Mouse (Mus musculus) hindbrain, embryonic 13.5 days (tissue): Measurements from ENCODE around the gene Hid1. TPM values are rescaled to one million over a fixed set of nuclear protein-coding genes. Genes with fewer than 3 reads are reported as not detected.

Experiments used
- ATAC-seq: fragments of 200-750 bp; cut with Nextera tagmentation; 2 replicates; pipeline ENCODE4 v1.8.0; 2017; ENCODE audit warnings: moderate TSS enrichment; ENCODE audit not compliant: low FRiP score
- H3K27ac ChIP-seq: fragments of 300-500 bp; sonication (generic); 2 replicates; pipeline ENCODE4 v1.5.1; 2015; ENCODE audit warnings: inconsistent platforms, mild to moderate bottlenecking, moderate library complexity
- H3K27me3 ChIP-seq: fragments of 300-500 bp; sonication (generic); 2 replicates; pipeline ENCODE4 v1.6.1; 2015; ENCODE audit warnings: mild to moderate bottlenecking, inconsistent platforms
- H3K36me3 ChIP-seq: fragments of 300-500 bp; sonication (generic); 2 replicates; pipeline ENCODE4 v1.6.1; 2015; ENCODE audit warnings: mild to moderate bottlenecking, inconsistent platforms
- H3K4me1 ChIP-seq: fragments of 300-500 bp; sonication (generic); replicated peaks from 2 replicates; pipeline ENCODE4 v1.6.1; 2015; ENCODE audit warnings: inconsistent platforms
- H3K4me2 ChIP-seq: fragments of 300-500 bp; sonication (generic); 2 replicates; pipeline ENCODE4 v1.6.1; 2015; ENCODE audit warnings: inconsistent platforms, mild to moderate bottlenecking, moderate library complexity
- H3K4me3 ChIP-seq: fragments of 300-500 bp; sonication (generic); 2 replicates; pipeline ENCODE4 v1.5.1; 2015; ENCODE audit warnings: mild to moderate bottlenecking, inconsistent platforms
- H3K9ac ChIP-seq: fragments of 300-500 bp; sonication (generic); 2 replicates; pipeline ENCODE4 v1.6.1; 2015; ENCODE audit warnings: mild to moderate bottlenecking, inconsistent platforms
- H3K9me3 ChIP-seq: fragments of 300-500 bp; sonication (generic); 2 replicates; pipeline ENCODE4 v1.6.1; 2016; ENCODE audit warnings: inconsistent platforms
- WGBS: fragments of 180-500 bp; shearing (Covaris S2); methylation state at CpG from one replicate; pipeline ENCODE4 v1.1.7; 2015; 5-methylcytosine and 5-hydroxymethylcytosine counted together
- polyA plus RNA-seq: library from polyadenylated mRNA; unstranded; fragments of >200 nt; fragmentation: Nextera tagmentation; extraction: Ambion mirVana; gene quantifications from 2 replicates; pipeline ENCODE4 v1.2.1, GENCODE M21; 2015

Hid1 gene
- polyA plus RNA-seq, 1 experiment from 2014 or later, result 42.9 TPM

GRCm38 (mm10) chr11:115323354-115323753, 44.2 kb downstream of the Hid1 start:
- no peaks in the 10 kb centered on the region for H3K36me3 ChIP-seq
- H3K4me3 ChIP-seq, result no peak overlapping the region; the same call in 1 of the 2 replicates
- H3K9me3 ChIP-seq, result no peaks in the 10 kb centered on the region
- WGBS, result 14% methylated on average over 32 of the region's 32 CpGs
- H3K27ac ChIP-seq, result no peak overlapping the region
- H3K27me3 ChIP-seq, result peaks cover 90% of the 10 kb centered on the region
- no peak for ATAC-seq
- H3K4me1 ChIP-seq, result peaks cover 41% of the 10 kb centered on the region
- peak overlapping the region; percentile 32; the same call in 1 of the 2 replicates for H3K4me2 ChIP-seq
- peak overlapping the region; percentile 35; the same call in 1 of the 2 replicates for H3K9ac ChIP-seq

GRCm38 (mm10) chr11:115321906-115322693, 45.5 kb downstream of the Hid1 start, which contains the start of gene Ush1g:
Gene Ush1g, minus strand, starts transcription at chr11:115322041.
- Histone ChIP-seq H3K27ac (no peak within 1 kb of the TSS), H3K4me1 (peaks cover 46% of the 10 kb centered on the region), H3K4me3 (peak within 1 kb of the TSS; percentile 20; the same call in 1 of the 2 replicates), H3K27me3 (peaks cover 93% of the 10 kb centered on the region), H3K9me3 (no peaks in the 10 kb centered on the region), H3K36me3 (no peaks in the 10 kb centered on the region), H3K9ac (0 out of 2 replicates have a peak within 1 kb of the TSS, but pooled peaks have one; percentile 13), H3K4me2 (peak within 1 kb of the TSS; percentile 30)
- WGBS, result 3% methylated on average over 35 of the region's 35 CpGs
- peak; percentile 25; the same call in 1 of the 2 replicates for ATAC-seq

- Histone ChIP-seq H3K4me1 (peaks cover 46% of the 10 kb centered on the region), H3K4me3 (no peak overlapping the region), H3K36me3 (no peaks in the 10 kb centered on the region), H3K4me2 (no peak overlapping the region), H3K27me3 (peaks cover 100% of the 10 kb centered on the region), H3K9me3 (no peaks in the 10 kb centered on the region), H3K9ac (no peak overlapping the region), H3K27ac (no peak overlapping the region)
- no peak for ATAC-seq
- 4% methylated on average over 18 of the region's 18 CpGs for WGBS
Measured at GRCm38 (mm10) chr11:115319704-115320383, 47.7 kb downstream of the Hid1 start.

GRCm38 (mm10) chr11:115318245-115319027, 49.1 kb downstream of the Hid1 start:
- ATAC-seq, result no peak
- Histone ChIP-seq H3K9me3 (no peaks in the 10 kb centered on the region), H3K4me1 (peaks cover 43% of the 10 kb centered on the region), H3K36me3 (no peaks in the 10 kb centered on the region), H3K4me2 (peak overlapping the region; percentile 19), H3K27me3 (peaks cover 99% of the 10 kb centered on the region), H3K4me3 (peak overlapping the region; percentile 4; the same call in 1 of the 2 replicates), H3K9ac (peak overlapping the region; percentile 43; the same call in 1 of the 2 replicates), H3K27ac (no peak overlapping the region)
- 4% methylated on average over 63 of the region's 63 CpGs for WGBS

GRCm38 (mm10) chr11:115317204-115317603, 50.4 kb downstream of the Hid1 start:
- Histone ChIP-seq H3K36me3 (no peaks in the 10 kb centered on the region), H3K27ac (no peak overlapping the region), H3K9ac (no peak overlapping the region), H3K4me1 (peaks cover 31% of the 10 kb centered on the region), H3K9me3 (no peaks in the 10 kb centered on the region), H3K27me3 (peaks cover 99% of the 10 kb centered on the region), H3K4me3 (no peak overlapping the region), H3K4me2 (no peak overlapping the region)
- no peak for ATAC-seq
- WGBS, result 68% methylated on average over 7 of the region's 7 CpGs

- no peak for ATAC-seq
- H3K36me3 ChIP-seq, result no peaks in the 10 kb centered on the region
- no peak overlapping the region for H3K4me2 ChIP-seq
- no peak overlapping the region for H3K9ac ChIP-seq
- peaks cover 12% of the 10 kb centered on the region for H3K4me1 ChIP-seq
- peaks cover 75% of the 10 kb centered on the region for H3K27me3 ChIP-seq
- no peaks in the 10 kb centered on the region for H3K9me3 ChIP-seq
- 46% methylated on average over 2 of the region's 2 CpGs for WGBS
- no peak overlapping the region for H3K4me3 ChIP-seq
- H3K27ac ChIP-seq, result no peak overlapping the region
Measured at GRCm38 (mm10) chr11:115314249-115314648, 53.3 kb downstream of the Hid1 start.

- WGBS, result 67% methylated on average over 1 of the region's 1 CpGs
- no peaks in the 10 kb centered on the region for H3K9me3 ChIP-seq
- peaks cover 9% of the 10 kb centered on the region for H3K4me1 ChIP-seq
Measured at GRCm38 (mm10) chr11:115308781-115309180, 58.8 kb downstream of the Hid1 start.

GRCm38 (mm10) chr11:115306863-115307262, 60.7 kb downstream of the Hid1 start, which contains the start of gene Otop2:
Gene Otop2, plus strand, starts transcription at chr11:115307163.
- Histone ChIP-seq H3K4me3 (no peak within 1 kb of the TSS), H3K36me3 (no peaks in the 10 kb centered on the region), H3K27me3 (peaks cover 13% of the 10 kb centered on the region), H3K4me1 (peaks cover 9% of the 10 kb centered on the region), H3K4me2 (no peak within 1 kb of the TSS), H3K9me3 (no peaks in the 10 kb centered on the region), H3K27ac (no peak within 1 kb of the TSS), H3K9ac (peak within 1 kb of the TSS; percentile 43; the same call in 1 of the 2 replicates)
- 17% methylated on average over 8 of the region's 8 CpGs for WGBS
- no peak for ATAC-seq

More at GRCm38 (mm10) chr11:115308781-115309180, 58.8 kb downstream of the Hid1 start:
- Histone ChIP-seq H3K27ac (no peak overlapping the region), H3K27me3 (peaks cover 32% of the 10 kb centered on the region), H3K36me3 (no peaks in the 10 kb centered on the region), H3K4me3 (no peak overlapping the region), H3K9ac (no peak overlapping the region), H3K4me2 (no peak overlapping the region)
- no peak for ATAC-seq

GRCm38 (mm10) chr11:115303167-115303566, 64.4 kb downstream of the Hid1 start:
- 81% methylated on average over 8 of the region's 8 CpGs for WGBS
- no peak for ATAC-seq
- no peak overlapping the region for H3K9ac ChIP-seq
- H3K27me3 ChIP-seq, result peaks cover 22% of the 10 kb centered on the region
- H3K9me3 ChIP-seq, result no peaks in the 10 kb centered on the region; the same call in 1 of the 2 replicates
- H3K27ac ChIP-seq, result no peak overlapping the region
- H3K4me2 ChIP-seq, result no peak overlapping the region
- peaks cover 9% of the 10 kb centered on the region for H3K4me1 ChIP-seq
- H3K4me3 ChIP-seq, result no peak overlapping the region
- H3K36me3 ChIP-seq, result no peaks in the 10 kb centered on the region

- H3K4me1 ChIP-seq, result peaks cover 13% of the 10 kb centered on the region
Measured at GRCm38 (mm10) chr11:115301351-115301750, 66.2 kb downstream of the Hid1 start.

GRCm38 (mm10) chr11:115300745-115301144, 66.8 kb downstream of the Hid1 start:
- Histone ChIP-seq H3K9ac (no peak overlapping the region), H3K27ac (no peak overlapping the region), H3K4me3 (no peak overlapping the region), H3K27me3 (peaks cover 30% of the 10 kb centered on the region), H3K4me2 (no peak overlapping the region), H3K36me3 (no peaks in the 10 kb centered on the region), H3K4me1 (peaks cover 14% of the 10 kb centered on the region), H3K9me3 (no peaks in the 10 kb centered on the region; the same call in 1 of the 2 replicates)
- no peak for ATAC-seq
- 85% methylated on average over 4 of the region's 4 CpGs for WGBS

More at GRCm38 (mm10) chr11:115301351-115301750, 66.2 kb downstream of the Hid1 start:
- ATAC-seq, result no peak
- no peak overlapping the region for H3K4me3 ChIP-seq
- no peaks in the 10 kb centered on the region; the same call in 1 of the 2 replicates for H3K9me3 ChIP-seq
- H3K9ac ChIP-seq, result no peak overlapping the region
- no peaks in the 10 kb centered on the region for H3K36me3 ChIP-seq
- H3K4me2 ChIP-seq, result no peak overlapping the region
- peaks cover 26% of the 10 kb centered on the region for H3K27me3 ChIP-seq
- no peak overlapping the region for H3K27ac ChIP-seq
- whole genome bisulfite sequencing, result 94% methylated on average over 2 of the region's 2 CpGs
